Mouse (Mus musculus) neural tube, embryonic 12.5 days (tissue): Measurements from ENCODE around the gene Man1c1. TPM values are rescaled to one million over a fixed set of nuclear protein-coding genes. Genes with fewer than 3 reads are reported as not detected.

ENCODE experiments used
- ATAC-seq: fragments of 200-750 bp; cut with Nextera tagmentation; 2 replicates; pipeline ENCODE4 v1.8.0; 2017; ENCODE audit warnings: low read depth, mild to moderate bottlenecking, moderate TSS enrichment, moderate library complexity; ENCODE audit not compliant: low FRiP score
- H3K27ac ChIP-seq: fragments of 300-500 bp; sonication (generic); 2 replicates; pipeline ENCODE4 v1.5.1; 2016
- H3K27me3 ChIP-seq: fragments of 300-500 bp; sonication (generic); replicated peaks from 2 replicates; pipeline ENCODE4 v1.6.1; 2016; ENCODE audit warnings: mild to moderate bottlenecking
- H3K36me3 ChIP-seq: fragments of 300-500 bp; sonication (generic); 2 replicates; pipeline ENCODE4 v1.6.1; 2016; ENCODE audit warnings: mild to moderate bottlenecking
- H3K4me1 ChIP-seq: fragments of 300-500 bp; sonication (generic); 2 replicates; pipeline ENCODE4 v1.6.1; 2016
- H3K4me2 ChIP-seq: fragments of 300-500 bp; sonication (generic); replicated peaks from 2 replicates; pipeline ENCODE4 v1.6.1; 2016; ENCODE audit warnings: mild to moderate bottlenecking
- H3K4me3 ChIP-seq: fragments of 300-500 bp; sonication (generic); 2 replicates; pipeline ENCODE4 v1.5.1; 2016
- H3K9ac ChIP-seq: fragments of 300-500 bp; sonication (generic); 2 replicates; pipeline ENCODE4 v1.6.1; 2016; ENCODE audit warnings: mild to moderate bottlenecking
- H3K9me3 ChIP-seq: fragments of 300-500 bp; sonication (generic); 2 replicates; pipeline ENCODE4 v1.6.1; 2016; ENCODE audit warnings: mild to moderate bottlenecking
- WGBS: fragments of 180-500 bp; shearing (Covaris S2); methylation state at CpG from one replicate; pipeline ENCODE4 v1.1.7; 2016; 5-methylcytosine and 5-hydroxymethylcytosine counted together
- polyA plus RNA-seq: library from polyadenylated mRNA; unstranded; fragments of >200 nt; fragmentation: Nextera tagmentation; extraction: Ambion mirVana; gene quantifications from 2 replicates; pipeline ENCODE4 v1.2.1, GENCODE M21; 2016

Gene Man1c1
- polyA plus RNA-seq, 1 experiment from 2014 or later: 6.3 TPM

- Histone ChIP-seq H3K4me3 (no peak overlapping the region), H3K9me3 (no peaks in the 10 kb centered on the region), H3K36me3 (no peaks in the 10 kb centered on the region), H3K4me2 (no peak overlapping the region), H3K27me3 (no peaks in the 10 kb centered on the region), H3K9ac (no peak overlapping the region), H3K4me1 (peaks cover 19% of the 10 kb centered on the region), H3K27ac (no peak overlapping the region)
- no peak for ATAC-seq
- 84% methylated on average over 10 of the region's 10 CpGs for WGBS
Measured at GRCm38 (mm10) chr4:134590227-134590926, 113.7 kb downstream of the Man1c1 start.

GRCm38 (mm10) chr4:134589786-134590185, 114.3 kb downstream of the Man1c1 start:
- Histone ChIP-seq H3K4me1 (peaks cover 19% of the 10 kb centered on the region), H3K27ac (no peak overlapping the region), H3K4me3 (no peak overlapping the region), H3K4me2 (no peak overlapping the region), H3K9me3 (no peaks in the 10 kb centered on the region), H3K36me3 (no peaks in the 10 kb centered on the region), H3K9ac (no peak overlapping the region), H3K27me3 (no peaks in the 10 kb centered on the region)
- WGBS: 78% methylated on average over 9 of the region's 9 CpGs
- ATAC-seq: no peak

GRCm38 (mm10) chr4:134588951-134589350, 115.1 kb downstream of the Man1c1 start:
- no peak overlapping the region for H3K4me2 ChIP-seq
- no peaks in the 10 kb centered on the region for H3K27me3 ChIP-seq
- no peak overlapping the region for H3K27ac ChIP-seq
- 85% methylated on average over 5 of the region's 5 CpGs for WGBS
- no peaks in the 10 kb centered on the region for H3K9me3 ChIP-seq
- H3K9ac ChIP-seq: no peak overlapping the region
- H3K4me1 ChIP-seq: peaks cover 19% of the 10 kb centered on the region
- no peak for ATAC-seq
- H3K4me3 ChIP-seq: no peak overlapping the region
- no peaks in the 10 kb centered on the region for H3K36me3 ChIP-seq

GRCm38 (mm10) chr4:134588287-134588686, 115.8 kb downstream of the Man1c1 start:
- no peak overlapping the region for H3K9ac ChIP-seq
- H3K4me2 ChIP-seq: no peak overlapping the region
- H3K4me3 ChIP-seq: no peak overlapping the region
- H3K9me3 ChIP-seq: no peaks in the 10 kb centered on the region
- 90% methylated on average over 9 of the region's 9 CpGs for WGBS
- peaks cover 19% of the 10 kb centered on the region for H3K4me1 ChIP-seq
- H3K27ac ChIP-seq: no peak overlapping the region
- no peaks in the 10 kb centered on the region for H3K27me3 ChIP-seq
- no peaks in the 10 kb centered on the region for H3K36me3 ChIP-seq
- no peak for ATAC-seq

- H3K27me3 ChIP-seq: no peaks in the 10 kb centered on the region
- 66% methylated on average over 11 of the region's 11 CpGs for WGBS
- H3K36me3 ChIP-seq: no peaks in the 10 kb centered on the region
- no peak overlapping the region for H3K27ac ChIP-seq
- peaks cover 19% of the 10 kb centered on the region for H3K4me1 ChIP-seq
- ATAC-seq: no peak
- H3K4me3 ChIP-seq: no peak overlapping the region
- no peak overlapping the region for H3K9ac ChIP-seq
- H3K9me3 ChIP-seq: no peaks in the 10 kb centered on the region
- H3K4me2 ChIP-seq: no peak overlapping the region
Measured at GRCm38 (mm10) chr4:134587636-134588197, 116.4 kb downstream of the Man1c1 start.

GRCm38 (mm10) chr4:134586631-134587030, 117.5 kb downstream of the Man1c1 start:
- H3K27ac ChIP-seq: no peak overlapping the region
- peaks cover 15% of the 10 kb centered on the region for H3K4me1 ChIP-seq
- no peaks in the 10 kb centered on the region for H3K27me3 ChIP-seq
- H3K9me3 ChIP-seq: no peaks in the 10 kb centered on the region
- WGBS: 94% methylated on average over 1 of the region's 1 CpGs
- H3K4me3 ChIP-seq: no peak overlapping the region
- H3K9ac ChIP-seq: no peak overlapping the region
- no peak for ATAC-seq
- H3K4me2 ChIP-seq: no peak overlapping the region
- H3K36me3 ChIP-seq: no peaks in the 10 kb centered on the region

GRCm38 (mm10) chr4:134586126-134586525, 118.0 kb downstream of the Man1c1 start:
- H3K4me1 ChIP-seq: peaks cover 11% of the 10 kb centered on the region
- no peak overlapping the region for H3K9ac ChIP-seq
- no peaks in the 10 kb centered on the region for H3K36me3 ChIP-seq
- H3K27me3 ChIP-seq: no peaks in the 10 kb centered on the region
- ATAC-seq: no peak
- no peak overlapping the region for H3K27ac ChIP-seq
- no peaks in the 10 kb centered on the region for H3K9me3 ChIP-seq
- no peak overlapping the region for H3K4me2 ChIP-seq
- 83% methylated on average over 7 of the region's 7 CpGs for WGBS
- H3K4me3 ChIP-seq: no peak overlapping the region

- peaks cover 35% of the 10 kb centered on the region for H3K4me1 ChIP-seq
- H3K27me3 ChIP-seq: no peaks in the 10 kb centered on the region
- no peak overlapping the region for H3K4me3 ChIP-seq
- no peak overlapping the region for H3K27ac ChIP-seq
- H3K4me2 ChIP-seq: no peak overlapping the region
- no peaks in the 10 kb centered on the region for H3K9me3 ChIP-seq
- H3K36me3 ChIP-seq: no peaks in the 10 kb centered on the region
- no peak overlapping the region for H3K9ac ChIP-seq
- ATAC-seq: no peak
- 85% methylated on average over 3 of the region's 3 CpGs for WGBS
Measured at GRCm38 (mm10) chr4:134583513-134583912, 120.6 kb downstream of the Man1c1 start.

GRCm38 (mm10) chr4:134581365-134581764, 122.7 kb downstream of the Man1c1 start:
- Histone ChIP-seq H3K9ac (0 out of 2 replicates have a peak overlapping the region, but pooled peaks have one; percentile 21), H3K27ac (no peak overlapping the region)
- ATAC-seq: peak; percentile 59; the same call in 1 of the 2 replicates

GRCm38 (mm10) chr4:134580351-134581148, 123.5 kb downstream of the Man1c1 start:
- no peak overlapping the region for H3K27ac ChIP-seq

More at GRCm38 (mm10) chr4:134581365-134581764, 122.7 kb downstream of the Man1c1 start:
- Histone ChIP-seq H3K27me3 (0 out of 2 replicates have a peak, but pooled peaks cover 2% of the 10 kb centered on the region), H3K4me2 (no peak overlapping the region), H3K9me3 (no peaks in the 10 kb centered on the region), H3K36me3 (no peaks in the 10 kb centered on the region), H3K4me3 (no peak overlapping the region), H3K4me1 (peaks cover 33% of the 10 kb centered on the region)
- WGBS: 62% methylated on average over 8 of the region's 8 CpGs

GRCm38 (mm10) chr4:134579620-134580019, 124.5 kb downstream of the Man1c1 start:
- ATAC-seq: no peak
- Histone ChIP-seq H3K27ac (no peak overlapping the region), H3K4me2 (peak overlapping the region; percentile 38), H3K9ac (no peak overlapping the region), H3K4me3 (no peak overlapping the region), H3K27me3 (0 out of 2 replicates have a peak, but pooled peaks cover 2% of the 10 kb centered on the region), H3K36me3 (no peaks in the 10 kb centered on the region), H3K9me3 (no peaks in the 10 kb centered on the region), H3K4me1 (peaks cover 43% of the 10 kb centered on the region)
- 29% methylated on average over 5 of the region's 5 CpGs for WGBS

More at GRCm38 (mm10) chr4:134580351-134581148, 123.5 kb downstream of the Man1c1 start:
- Histone ChIP-seq H3K27me3 (0 out of 2 replicates have a peak, but pooled peaks cover 2% of the 10 kb centered on the region), H3K4me1 (peaks cover 38% of the 10 kb centered on the region), H3K4me2 (no peak overlapping the region), H3K9me3 (no peaks in the 10 kb centered on the region), H3K36me3 (no peaks in the 10 kb centered on the region), H3K4me3 (no peak overlapping the region), H3K9ac (0 out of 2 replicates have a peak overlapping the region, but pooled peaks have one; percentile 21)
- 75% methylated on average over 15 of the region's 15 CpGs for WGBS
- ATAC-seq: 0 out of 2 replicates have a peak, but pooled peaks have one; percentile 54

- WGBS: 6% methylated on average over 11 of the region's 11 CpGs
- H3K4me1 ChIP-seq: peaks cover 43% of the 10 kb centered on the region
- H3K9ac ChIP-seq: no peak overlapping the region
- H3K9me3 ChIP-seq: no peaks in the 10 kb centered on the region
- peak overlapping the region; percentile 38 for H3K4me2 ChIP-seq
- no peaks in the 10 kb centered on the region for H3K36me3 ChIP-seq
- no peak overlapping the region for H3K4me3 ChIP-seq
- H3K27me3 ChIP-seq: 0 out of 2 replicates have a peak, but pooled peaks cover 2% of the 10 kb centered on the region
- no peak overlapping the region for H3K27ac ChIP-seq
- ATAC-seq: no peak
Measured at GRCm38 (mm10) chr4:134579212-134579611, 124.9 kb downstream of the Man1c1 start.
